Mouse (Mus musculus): ENCODE data around the gene Zw10.

Zw10 gene

DNA sequence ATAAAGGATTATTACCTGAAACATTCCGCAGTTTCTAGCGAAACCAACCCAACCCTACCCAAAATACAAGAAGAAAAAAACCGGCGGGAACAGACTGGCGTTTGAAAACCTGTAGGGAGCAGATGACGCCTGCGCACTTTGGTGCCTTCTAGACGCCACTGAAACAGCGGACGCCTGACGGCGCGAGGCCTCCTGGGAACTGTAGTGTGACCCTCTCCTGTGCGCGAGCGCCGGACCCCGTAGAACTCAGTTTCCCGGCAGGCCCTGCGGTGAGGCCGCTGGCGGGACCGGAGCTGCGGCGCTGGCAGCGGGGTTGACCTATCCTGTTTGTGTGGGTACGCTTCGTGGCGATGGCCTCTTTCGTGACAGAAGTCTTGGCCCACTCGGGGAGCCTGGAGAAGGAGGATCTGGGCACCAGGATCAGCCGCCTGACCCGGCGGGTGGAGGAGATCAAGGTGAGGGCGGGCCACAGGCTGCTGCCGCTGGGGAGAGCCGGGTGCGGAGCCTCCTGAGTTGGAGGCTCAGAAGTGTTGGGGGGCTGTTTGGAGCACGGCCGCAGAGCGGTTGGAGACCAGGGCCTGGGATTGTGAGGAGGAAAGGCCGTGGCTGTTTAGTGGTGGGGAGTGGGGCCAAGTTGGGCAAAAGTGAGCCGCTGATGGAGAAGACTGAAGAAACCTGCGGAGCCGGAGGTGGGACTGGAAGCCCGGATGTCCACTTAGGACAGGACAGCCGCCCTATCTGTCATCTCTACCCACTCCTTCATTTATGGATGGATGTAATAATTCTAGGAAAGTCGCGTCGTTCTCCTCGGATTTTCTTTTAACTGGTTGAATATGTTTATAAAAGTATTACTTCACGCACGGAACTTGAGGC, at the start of gene Zw10:
Gene Zw10, plus strand, starts transcription at position 281 of the 873 bp plus-strand sequence.
- DNase-seq = peak; percentile 99

DNA sequence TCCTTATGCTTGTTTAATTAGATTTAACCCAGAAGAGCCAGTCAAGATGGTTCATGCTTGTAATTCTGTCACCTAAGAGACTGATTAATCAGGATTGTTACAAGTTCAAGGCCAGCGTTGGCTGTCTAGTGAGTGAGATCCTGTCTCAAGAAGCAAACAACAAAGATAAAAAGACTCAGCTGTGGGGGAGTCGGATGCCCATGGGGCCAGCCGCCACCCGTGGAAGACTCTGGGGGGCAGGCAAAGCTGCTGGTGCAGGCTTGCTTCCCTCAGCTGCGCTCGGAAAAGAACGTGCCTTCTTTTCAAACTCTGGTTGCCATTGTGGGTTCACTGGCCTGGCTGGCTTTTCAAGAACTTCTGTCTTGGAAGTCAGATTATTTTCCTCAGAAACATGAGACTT, 39.6 kb upstream of the Zw10 start:
- no peak for DNase-seq

- DNase-seq = no peak
These were observed 34.1 kb upstream of the Zw10 start for GRCm38 (mm10) chr9:49021289-49021688.

GRCm38 (mm10) chr9:49023956-49024355, 31.5 kb upstream of the Zw10 start:
- DNase-seq = no peak

DNA sequence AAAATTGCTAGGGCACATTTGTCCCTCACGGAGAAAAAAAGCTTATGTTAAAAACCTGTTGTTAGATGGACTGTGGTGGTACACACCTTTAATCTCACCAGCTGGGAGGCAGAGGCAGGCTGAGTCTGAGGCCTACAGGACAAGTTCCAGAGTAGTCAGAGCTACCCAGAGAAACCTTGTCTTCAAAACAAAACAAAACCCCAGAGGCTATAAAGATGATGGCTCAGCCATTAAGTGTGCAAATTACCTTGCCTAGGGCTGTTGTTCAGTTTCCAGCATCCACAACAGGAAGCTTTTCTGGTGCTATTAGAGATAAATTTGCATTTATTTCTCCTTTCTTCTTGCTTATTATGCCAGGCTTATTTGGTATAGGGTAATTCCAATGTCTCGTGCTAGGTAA, 30.9 kb upstream of the Zw10 start:
- no peak for DNase-seq

GRCm38 (mm10) chr9:49034764-49035163, 20.6 kb upstream of the Zw10 start:
- no peak for DNase-seq

DNA sequence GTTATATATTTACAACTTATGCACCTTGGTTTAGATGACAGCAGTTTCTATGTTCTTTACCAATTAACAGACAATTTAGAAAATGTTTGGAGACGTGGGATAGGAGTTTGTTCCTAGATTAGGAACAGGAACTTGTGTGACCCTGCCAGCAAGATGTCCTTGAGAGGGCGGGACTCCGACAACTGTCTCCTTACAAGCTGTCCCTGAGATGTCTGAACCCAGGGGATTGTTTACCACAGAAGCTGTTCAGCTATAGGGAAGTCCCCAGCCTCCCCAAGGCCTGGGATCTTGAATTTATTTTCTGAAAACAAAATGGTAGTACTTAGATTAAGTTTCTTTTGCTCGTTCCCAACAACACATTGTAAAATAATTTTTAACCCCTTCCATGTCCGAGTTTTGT, 4.5 kb upstream of the Zw10 start:
- no peak for DNase-seq

DNA sequence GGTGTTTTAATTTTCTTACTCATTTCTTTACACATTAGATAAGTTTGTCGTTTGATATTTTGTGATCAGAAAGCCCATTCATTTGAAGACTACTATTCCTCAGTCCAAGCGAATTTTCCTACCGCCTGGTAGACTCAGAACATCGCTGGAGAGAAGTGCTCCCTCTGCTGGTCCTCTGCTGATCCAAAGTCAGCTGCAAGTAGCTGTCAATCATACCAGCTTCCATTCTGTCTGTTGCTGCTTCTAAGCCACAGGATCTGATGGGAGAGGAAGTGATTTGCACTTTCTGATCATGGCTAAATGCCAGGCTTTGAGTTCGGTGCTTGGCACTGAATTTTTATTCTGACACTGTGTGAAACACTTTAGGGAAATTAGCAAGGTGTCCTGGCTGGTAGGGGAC, 4.1 kb upstream of the Zw10 start:
- DNase-seq = peak; percentile 71

GRCm38 (mm10) chr9:49054028-49054427, 1.4 kb upstream of the Zw10 start:
- DNase-seq = no peak

DNA sequence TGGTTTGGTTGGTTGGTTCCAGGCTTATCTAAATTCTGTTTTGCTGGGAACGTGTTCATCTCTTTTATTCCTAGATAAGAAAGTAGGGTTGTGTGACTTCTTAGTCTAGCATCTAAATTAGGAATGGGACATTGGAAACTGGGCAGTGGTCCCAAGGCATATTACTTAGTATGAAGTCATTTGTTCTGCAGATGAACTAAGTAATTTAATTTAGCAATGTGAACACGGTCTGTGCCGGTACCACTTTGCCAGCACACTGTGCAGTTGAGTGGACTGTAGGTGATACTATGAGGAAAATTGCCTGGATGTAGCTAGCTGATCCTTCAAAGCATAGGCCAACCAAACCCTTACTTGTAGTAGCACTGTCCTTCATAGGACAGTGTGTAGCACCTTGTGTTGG, 21.4 kb downstream of the Zw10 start:
- no peak for DNase-seq

DNA sequence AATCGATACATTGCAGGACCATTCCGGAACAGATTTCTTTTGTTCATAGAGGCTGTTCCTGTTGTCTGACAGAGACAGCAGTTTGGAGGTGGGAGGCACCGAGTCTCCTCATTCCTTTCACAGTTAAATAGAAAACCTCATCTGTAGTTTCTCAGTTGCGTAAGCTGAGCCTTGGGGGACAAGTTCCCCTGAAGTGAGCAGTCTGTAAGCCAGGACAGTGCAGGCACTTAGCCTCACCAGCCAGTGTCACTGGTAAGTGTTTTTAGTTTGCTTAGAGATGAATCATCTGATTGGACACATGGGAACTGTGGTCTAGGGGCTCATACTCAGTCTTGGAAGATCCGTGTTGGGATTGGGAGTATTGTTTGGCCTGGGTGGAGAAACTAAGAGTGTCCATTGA, 25.7 kb downstream of the Zw10 start, which contains the start of gene Tmprss5:
Gene Tmprss5, plus strand, starts transcription at position 154 of the 400 bp plus-strand sequence.
- DNase-seq = no peak

GRCm38 (mm10) chr9:49081561-49081960, 26.1 kb downstream of the Zw10 start:
- DNase-seq = peak; percentile 84

DNA sequence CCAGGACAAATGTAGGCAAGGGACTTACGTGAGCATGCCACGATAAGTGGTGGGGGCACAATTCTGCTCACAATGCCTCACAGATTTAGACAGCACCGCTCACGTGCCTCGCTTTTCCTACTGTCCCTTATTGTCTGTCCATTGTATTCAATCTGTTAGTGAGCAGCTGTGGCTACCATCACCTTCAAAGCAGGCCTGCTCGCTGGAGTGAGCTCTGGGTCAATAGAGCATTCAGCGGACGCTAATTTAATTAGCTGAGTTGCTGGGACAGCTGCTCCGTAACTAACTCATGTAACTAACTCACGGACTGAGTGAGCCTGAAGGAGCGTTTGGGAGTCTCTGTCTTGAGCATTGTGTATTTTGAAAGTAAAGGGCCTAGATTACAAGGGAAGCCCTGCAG, 31.9 kb downstream of the Zw10 start:
- DNase-seq = peak; percentile 47

- DNase-seq = no peak
These were observed 43.5 kb downstream of the Zw10 start for GRCm38 (mm10) chr9:49098871-49099270.

DNA sequence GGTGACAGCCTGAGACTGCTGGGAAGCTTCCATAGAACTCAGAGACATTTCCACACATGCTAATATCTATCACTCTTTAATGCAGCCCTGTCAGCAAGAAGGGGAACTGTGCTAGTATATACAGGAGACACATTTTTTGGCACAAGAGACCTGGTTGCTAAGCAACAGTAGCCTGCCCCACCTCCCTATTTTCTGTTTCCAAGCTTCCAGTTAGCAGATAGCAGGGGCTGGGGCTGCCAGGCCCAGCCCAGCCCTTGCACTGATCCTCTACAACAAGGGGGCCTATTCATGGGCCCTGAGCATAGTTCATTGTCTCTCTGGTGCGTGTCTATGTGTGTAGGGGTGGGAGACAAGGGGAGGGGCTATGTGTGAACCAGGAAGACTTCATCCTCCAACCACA, 46.9 kb downstream of the Zw10 start:
- peak; percentile 46 for DNase-seq

- DNase-seq = peak; percentile 21
These were observed 53.7 kb downstream of the Zw10 start for GRCm38 (mm10) chr9:49109101-49109500.

DNA sequence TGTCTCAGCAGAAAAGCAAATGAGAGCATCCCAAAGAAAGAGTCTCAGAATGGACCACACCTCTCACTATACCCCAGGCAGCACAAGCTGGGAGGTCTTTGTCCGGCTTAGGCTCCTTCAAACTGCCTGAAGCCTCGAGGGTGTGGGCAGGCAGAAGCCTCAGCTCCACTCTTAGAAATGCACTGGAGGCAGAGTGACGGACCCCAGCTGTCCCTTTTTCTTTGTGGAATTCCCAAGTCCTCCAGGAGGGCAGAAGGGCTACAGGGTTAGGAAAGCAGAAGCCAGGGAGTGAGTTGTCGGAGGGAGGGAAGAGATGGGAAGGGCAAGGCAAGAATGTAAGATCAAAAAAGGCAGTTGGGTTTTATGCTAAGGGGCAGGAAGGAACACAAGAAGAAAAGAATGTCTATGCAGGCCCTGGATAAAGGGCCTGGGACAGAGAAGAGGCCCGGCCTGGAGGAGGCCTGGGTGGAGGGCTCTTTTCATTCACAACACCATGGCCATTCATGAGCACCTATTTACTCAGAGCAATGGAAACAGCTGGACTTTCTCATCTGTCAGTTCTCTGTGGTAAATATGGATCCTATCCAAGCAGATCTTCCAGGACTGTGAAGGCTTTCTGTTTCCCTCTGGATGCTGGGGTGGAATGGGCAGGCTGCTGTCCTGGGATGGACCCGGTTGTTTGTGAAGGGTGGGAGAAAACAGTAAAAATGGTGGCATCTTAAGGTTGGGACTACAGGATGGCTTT, 55.2 kb downstream of the Zw10 start:
- DNase-seq = no peak

DNA sequence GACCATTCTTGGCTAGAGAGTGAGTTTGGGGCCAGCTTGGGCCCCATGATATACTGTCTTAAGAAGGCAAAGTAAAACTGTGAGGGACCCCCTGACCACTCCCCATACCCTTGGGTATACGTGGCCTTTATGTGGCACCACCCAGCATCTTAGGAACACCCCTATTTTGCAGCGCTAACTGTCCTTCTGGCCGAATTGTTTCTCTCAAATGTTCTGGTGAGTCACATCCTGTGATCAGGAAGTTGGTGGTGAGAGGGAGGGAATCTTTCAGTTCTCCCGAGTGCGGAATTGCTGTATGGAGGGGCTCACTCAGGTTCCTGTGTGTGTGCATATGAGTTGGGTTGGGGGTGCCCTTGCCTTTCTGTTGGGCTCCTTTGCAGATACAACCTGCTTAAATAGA, 55.9 kb downstream of the Zw10 start:
- DNase-seq = no peak

DNA sequence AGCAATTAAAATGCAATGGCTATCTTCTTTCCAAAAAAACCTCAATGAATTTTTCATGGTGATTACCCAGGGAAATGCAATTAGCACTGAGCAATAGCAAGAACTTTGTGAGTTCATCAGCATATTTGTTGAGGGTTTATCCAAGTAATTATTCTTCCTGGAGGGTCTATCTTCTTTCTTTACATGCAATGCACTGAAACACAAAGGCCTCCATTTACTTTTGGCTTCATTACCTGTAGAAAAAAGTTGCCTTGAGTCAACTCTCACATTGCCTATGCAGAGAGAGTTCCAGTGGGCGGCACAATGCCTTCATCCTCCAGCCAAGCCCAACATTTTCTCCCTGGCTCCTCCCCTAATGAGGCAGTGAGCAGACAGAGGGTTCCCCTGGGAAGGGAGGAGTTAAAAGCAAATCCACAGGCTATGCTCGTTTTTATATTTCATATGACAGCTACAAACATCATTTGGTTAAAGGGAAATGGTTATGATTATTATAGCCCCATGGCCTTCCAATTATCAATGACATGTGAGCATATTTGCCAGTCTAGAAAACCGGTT, 62.9 kb downstream of the Zw10 start:
- no peak for DNase-seq

DNA sequence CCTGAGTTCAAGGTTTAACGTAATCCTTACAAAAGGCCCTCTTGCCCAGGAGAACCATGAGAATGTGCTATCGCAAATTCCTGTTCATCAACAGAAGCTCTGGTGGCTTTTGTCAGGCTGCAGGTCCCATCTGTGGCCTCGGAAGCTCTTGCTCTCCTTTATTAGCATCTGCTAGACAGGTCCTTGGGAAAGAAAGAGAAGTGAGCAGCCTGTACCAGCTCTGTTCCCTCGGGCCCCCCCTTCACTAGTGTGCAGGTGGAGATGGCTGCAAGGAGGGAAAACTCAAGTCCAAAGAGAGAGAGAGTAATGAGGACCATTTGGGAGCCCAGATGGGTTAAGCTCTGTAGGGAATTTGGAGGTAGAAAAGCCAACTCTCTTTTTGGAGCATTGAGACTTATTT, 64.3 kb downstream of the Zw10 start:
- DNase-seq = no peak

DNA sequence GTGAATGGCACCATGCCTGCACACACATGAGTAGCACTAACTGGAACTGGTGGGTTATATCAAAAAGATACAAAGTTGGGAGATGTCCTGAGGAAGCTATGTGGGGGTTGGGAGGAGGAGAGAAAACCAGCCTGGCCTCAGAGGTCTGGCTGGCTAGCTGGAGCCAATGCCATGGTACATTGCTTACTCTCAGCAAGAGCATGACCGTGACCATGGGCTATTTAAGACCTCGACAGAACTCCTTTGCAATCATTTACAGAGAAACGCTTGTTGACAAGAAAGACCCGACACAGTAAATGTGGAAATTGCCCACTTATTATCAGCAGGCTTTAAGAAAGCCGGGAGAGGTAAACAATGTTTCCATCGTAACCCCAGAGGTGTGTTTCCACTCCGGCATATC, 70.3 kb downstream of the Zw10 start:
- DNase-seq = no peak

All from embryo, embryonic 11 days (tissue).